Mouse (Mus musculus): ENCODE measurements at regions not wholly inside any gene's neighbourhood (a gene's known extent, or its start where the extent isn't known, plus 50 kb on each side); places are given as distances from the start of the nearest gene placed in this dataset.

DNA sequence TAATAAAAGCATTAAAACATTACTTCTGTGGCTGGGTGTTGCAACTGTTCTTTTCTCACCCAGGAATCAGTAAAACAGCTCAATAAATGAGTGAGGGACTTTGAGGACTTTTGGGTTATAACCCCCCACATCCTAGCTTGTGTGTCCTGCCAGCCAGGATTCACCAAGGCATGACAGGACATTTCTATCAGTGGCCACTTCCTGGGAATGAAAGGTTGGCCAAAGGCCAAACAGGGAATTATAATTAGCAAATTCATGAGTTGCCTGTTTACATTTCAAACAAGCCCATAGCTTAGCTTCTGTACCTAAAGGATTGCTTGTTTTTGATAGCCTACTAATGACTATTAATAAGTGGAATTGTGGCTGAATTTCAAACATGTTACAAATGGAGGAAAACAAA is 85.6 kb upstream of the Sox14 start:
- no peaks in the 10 kb centered on the region for H3K36me3 ChIP-seq (ENCODE audit: control insufficient read depth, insufficient read depth, low read length)
- no peak overlapping the region for H3K4me3 ChIP-seq (ENCODE audit: insufficient read depth, low read depth, low read length)
- TF ChIP-seq CTCF (conservative IDR thresholded peaks at IDR 0.05; ENCODE audit: insufficient read depth, insufficient read length, low read depth, low read length): no peak
- no peak for TF ChIP-seq POLR2A (IDR thresholded peaks at IDR 0.05; ENCODE audit: low read depth, low read length)
- H3K4me1 ChIP-seq (ENCODE audit: control insufficient read depth, insufficient read depth, low read length): no peaks in the 10 kb centered on the region
- no peaks in the 10 kb centered on the region for H3K27me3 ChIP-seq (replicated peaks; ENCODE audit: control insufficient read depth, insufficient read depth, low read length)
- DNase-seq: no peak
- H3K27ac ChIP-seq (ENCODE audit: insufficient read depth, low read depth, low read length): no peak overlapping the region

DNA sequence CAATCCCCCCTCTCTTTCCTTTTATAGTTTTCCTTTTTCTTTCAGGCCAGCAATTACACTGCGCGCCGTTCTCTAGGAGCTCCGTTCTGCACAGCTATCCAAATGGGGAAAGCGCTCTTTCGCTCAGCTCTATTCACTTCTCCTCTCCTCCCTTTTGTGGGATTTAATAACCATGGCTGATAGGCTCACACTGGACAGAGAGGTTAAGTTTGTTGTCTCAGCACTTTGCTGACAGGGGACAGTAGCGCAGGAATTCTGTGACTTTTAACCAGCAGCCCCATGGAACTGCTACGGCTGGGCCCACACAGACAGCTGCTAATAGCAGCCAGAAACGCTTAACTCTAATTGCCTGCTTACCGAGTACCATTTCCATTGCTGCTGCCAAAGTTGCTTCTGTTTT is 78.8 kb upstream of the Sox14 start:
- no peak for DNase-seq
- no peaks in the 10 kb centered on the region for H3K27me3 ChIP-seq (replicated peaks; ENCODE audit: control insufficient read depth, insufficient read depth, low read length)
- no peak overlapping the region for H3K27ac ChIP-seq (ENCODE audit: insufficient read depth, low read depth, low read length)
- no peaks in the 10 kb centered on the region for H3K4me1 ChIP-seq (ENCODE audit: control insufficient read depth, insufficient read depth, low read length)
- H3K36me3 ChIP-seq (ENCODE audit: control insufficient read depth, insufficient read depth, low read length): no peaks in the 10 kb centered on the region
- no peak overlapping the region for H3K4me3 ChIP-seq (ENCODE audit: insufficient read depth, low read depth, low read length)
- WGBS: 76% methylated on average over 10 of the region's 10 CpGs
- TF ChIP-seq CTCF (conservative IDR thresholded peaks at IDR 0.05; ENCODE audit: insufficient read depth, insufficient read length, low read depth, low read length): no peak
- no peak for TF ChIP-seq POLR2A (IDR thresholded peaks at IDR 0.05; ENCODE audit: low read depth, low read length)

- no peaks in the 10 kb centered on the region for H3K4me1 ChIP-seq (ENCODE audit: control insufficient read depth, insufficient read depth, low read length)
- H3K4me3 ChIP-seq (ENCODE audit: insufficient read depth, low read depth, low read length): no peak overlapping the region
- no peaks in the 10 kb centered on the region for H3K36me3 ChIP-seq (ENCODE audit: control insufficient read depth, insufficient read depth, low read length)
- H3K27me3 ChIP-seq (replicated peaks; ENCODE audit: control insufficient read depth, insufficient read depth, low read length): no peaks in the 10 kb centered on the region
- WGBS: 73% methylated on average over 6 of the region's 6 CpGs
- no peak for DNase-seq
- TF ChIP-seq POLR2A (IDR thresholded peaks at IDR 0.05; ENCODE audit: low read depth, low read length) (no peak), CTCF (conservative IDR thresholded peaks at IDR 0.05; ENCODE audit: insufficient read depth, insufficient read length, low read depth, low read length) (no peak)
- no peak overlapping the region for H3K27ac ChIP-seq (ENCODE audit: insufficient read depth, low read depth, low read length)
Measured at GRCm38 (mm10) chr9:99954038-99954618, 78.2 kb upstream of the Sox14 start.
